Mouse (Mus musculus) adrenal gland, postnatal 4 days (tissue): ENCODE measurements around the gene Dnajb14. TPM values are rescaled to one million over a fixed set of nuclear protein-coding genes. Genes with fewer than 3 reads are reported as not detected.
"Not testable (repeated sequence)": the region's sequence is repeated elsewhere in the genome, so short reads cannot be mapped to it uniquely, and the experiment has no call there.

ENCODE experiments used
- DNase-seq, 2 experiments: peaks; one replicate each; pipeline ENCODE4 v3.0.0; 2021 to 2022; ENCODE audit warnings: low spot score in 2 of 2, mixed read lengths in 2 of 2
- total RNA-seq, 2 experiments: library from RNA; stranded (reverse); gene quantifications; 2 replicates each; pipeline ENCODE4 v1.2.3; 2021

Dnajb14 gene
- total RNA-seq, 2 experiments from 2014 or later = 21.4 to 22.8 TPM

GRCm38 (mm10) chr3:137863330-137864123 is 3.9 kb upstream of the Dnajb14 start:
- DNase-seq = no peak

- DNase-seq = peak; percentile 93 to 98
Observed at GRCm38 (mm10) chr3:137864124-137864987, 3.1 kb upstream of the Dnajb14 start, which contains the start of gene H2afz. H2afz (plus strand) TSS chr3:137864487.

- DNase-seq = peak; percentile 63 to 70
Observed at GRCm38 (mm10) chr3:137864988-137865982, 2.2 kb upstream of the Dnajb14 start.

GRCm38 (mm10) chr3:137867133-137867436 is 390 bp upstream of the Dnajb14 start:
- DNase-seq = no peak

GRCm38 (mm10) chr3:137868094-137868913 is 829 bp downstream of the Dnajb14 start:
- no peak for DNase-seq

GRCm38 (mm10) chr3:137869395-137869794 is 1.9 kb downstream of the Dnajb14 start:
- no peak for DNase-seq

- DNase-seq = no peak
Observed at GRCm38 (mm10) chr3:137879313-137879712, 11.8 kb downstream of the Dnajb14 start.

- no peak for DNase-seq
Observed at GRCm38 (mm10) chr3:137880109-137880748, 12.8 kb downstream of the Dnajb14 start.

GRCm38 (mm10) chr3:137881093-137881492 is 13.6 kb downstream of the Dnajb14 start:
- no peak for DNase-seq

- DNase-seq = no peak
Observed at GRCm38 (mm10) chr3:137887961-137888360, 20.5 kb downstream of the Dnajb14 start.

GRCm38 (mm10) chr3:137891089-137891488 is 23.6 kb downstream of the Dnajb14 start:
- DNase-seq = no peak

- DNase-seq = no peak
Observed at GRCm38 (mm10) chr3:137892118-137892517, 24.6 kb downstream of the Dnajb14 start.

- no peak for DNase-seq
Observed at GRCm38 (mm10) chr3:137893789-137894188, 26.3 kb downstream of the Dnajb14 start.

GRCm38 (mm10) chr3:137895196-137895595 is 27.7 kb downstream of the Dnajb14 start:
- no peak for DNase-seq

GRCm38 (mm10) chr3:137896386-137896785 is 28.9 kb downstream of the Dnajb14 start:
- no peak for DNase-seq

- no peak for DNase-seq
Observed at GRCm38 (mm10) chr3:137896867-137897266, 29.4 kb downstream of the Dnajb14 start.

- no peak for DNase-seq
Observed at GRCm38 (mm10) chr3:137897685-137898084, 30.2 kb downstream of the Dnajb14 start.

- DNase-seq = no peak
Observed at GRCm38 (mm10) chr3:137900149-137900548, 32.7 kb downstream of the Dnajb14 start.

GRCm38 (mm10) chr3:137913093-137913492 is 45.6 kb downstream of the Dnajb14 start:
- DNase-seq = no peak

GRCm38 (mm10) chr3:137914567-137914966 is 47.1 kb downstream of the Dnajb14 start:
- not testable (repeated sequence) for DNase-seq
